ENCODE assay signal across 16 mouse cellular contexts in the genomic region with DNA sequence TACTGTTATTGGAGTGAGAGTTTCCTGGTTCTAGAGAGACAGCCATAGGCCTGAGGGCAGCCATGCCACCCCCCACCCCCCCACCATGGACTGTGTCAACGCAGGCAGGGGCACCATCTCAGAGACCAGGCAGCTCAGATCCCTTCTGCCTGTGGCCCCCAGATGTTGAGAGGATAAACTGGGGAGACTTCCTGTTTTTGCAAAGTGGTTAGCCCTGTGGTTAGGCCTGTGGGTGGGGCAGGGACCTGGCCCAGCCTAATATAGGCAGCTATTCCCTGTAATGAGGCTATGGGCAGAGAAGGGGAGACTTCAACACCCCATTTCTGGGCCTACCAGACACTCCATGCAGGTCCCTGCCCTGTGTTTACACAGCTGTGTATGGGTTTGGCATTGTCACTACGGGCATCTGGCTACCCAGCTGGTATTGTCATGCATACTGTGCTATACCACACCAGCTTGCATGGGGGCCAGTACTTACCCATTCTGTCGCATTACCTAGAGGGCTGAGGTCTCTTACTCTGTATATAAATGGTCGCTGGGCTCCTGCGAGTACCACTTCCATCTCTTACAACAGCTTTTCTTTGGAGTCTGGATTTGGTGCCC. TPM values are rescaled to one million over a fixed set of nuclear protein-coding genes. Genes with fewer than 3 reads are reported as not detected.
A peak's percentile ranks its signal among the peaks of the same experiment; 100 is the strongest.
DNase-seq lines count a peak whose midpoint lies in the region; ATAC-seq and TF ChIP-seq lines count a peak whose summit lies in the region.
"Not testable (repeated sequence)": the region's sequence is repeated elsewhere in the genome, so short reads cannot be mapped to it uniquely, and the experiment has no call there.
"Had no signal": no experiment of that assay in that cellular context is flagged by ENCODE, and none has a peak within 500 bp of the region (broad histone marks: within the 10 kb centered on the region; RNA-seq: fewer than 3 reads in every experiment).

No protein-coding gene starts in this region.

- not testable (repeated sequence) for H3K36me3 ChIP-seq in embryonic facial prominence, embryonic 12.5 days; hindbrain, embryonic 12.5 days; liver, embryonic 11.5 days (ENCODE audit: control insufficient read depth, insufficient read depth, low read length); midbrain, postnatal 0 days (ENCODE audit: insufficient read depth, low read length)

- not testable (repeated sequence) for H3K4me2 ChIP-seq in embryonic facial prominence, embryonic 12.5 days (replicated peaks); hindbrain, embryonic 12.5 days (replicated peaks); liver, embryonic 11.5 days; midbrain, postnatal 0 days (ENCODE audit: low read depth, low read length, poor library complexity, severe bottlenecking)

- ATAC-seq in CD4-positive, CD25-positive, alpha-beta regulatory T cell, adult 4 months: peak; percentile 86
- 0 out of 2 replicates have a peak, but pooled peaks have one; percentile 60 for ATAC-seq in embryonic facial prominence, embryonic 12.5 days (ENCODE audit: insufficient number of reproducible peaks, insufficient read depth, low FRiP score, low TSS enrichment)
- 0 out of 2 replicates have a peak, but pooled peaks have one; percentile 35 for ATAC-seq in hindbrain, embryonic 12.5 days (ENCODE audit: low FRiP score)
- ATAC-seq in liver, embryonic 11.5 days (replicated peaks; ENCODE audit: low FRiP score): peak; percentile 79
- ATAC-seq in midbrain, postnatal 0 days (ENCODE audit: low FRiP score): 0 out of 2 replicates have a peak, but pooled peaks have one; percentile 34

- 73% methylated on average over 5 of the region's 5 CpGs for WGBS in embryonic facial prominence, embryonic 12.5 days
- 77% methylated on average over 5 of the region's 5 CpGs for WGBS in hindbrain, embryonic 12.5 days
- 64% methylated on average over 4 of the region's 5 CpGs for WGBS in liver, embryonic 11.5 days
- WGBS in midbrain, postnatal 0 days: 85% methylated on average over 3 of the region's 5 CpGs

- not testable (repeated sequence) for H3K27ac ChIP-seq in embryonic facial prominence, embryonic 12.5 days; hindbrain, embryonic 12.5 days; liver, embryonic 11.5 days (ENCODE audit: low read depth, low read length); midbrain, postnatal 0 days (ENCODE audit: low read depth, low read length)

- not testable (repeated sequence) for H3K9me3 ChIP-seq in embryonic facial prominence, embryonic 12.5 days; hindbrain, embryonic 12.5 days (replicated peaks); liver, embryonic 11.5 days (ENCODE audit: control insufficient read depth, low read length); midbrain, postnatal 0 days (ENCODE audit: low read length)

- not testable (repeated sequence) for TF ChIP-seq CTCF in midbrain, postnatal 0 days (IDR thresholded peaks at IDR 0.05)

- not testable (repeated sequence) for H3K27me3 ChIP-seq in embryonic facial prominence, embryonic 12.5 days; hindbrain, embryonic 12.5 days; liver, embryonic 11.5 days (replicated peaks; ENCODE audit: control insufficient read depth, insufficient read depth, low read length); midbrain, postnatal 0 days (ENCODE audit: insufficient read depth, low read length)

- not testable (repeated sequence) for H3K4me1 ChIP-seq in embryonic facial prominence, embryonic 12.5 days; hindbrain, embryonic 12.5 days; liver, embryonic 11.5 days (replicated peaks; ENCODE audit: control insufficient read depth, insufficient read depth, low read length); midbrain, postnatal 0 days (ENCODE audit: insufficient read depth, low read length)

- H3K9ac ChIP-seq in embryonic facial prominence, embryonic 12.5 days; hindbrain, embryonic 12.5 days; liver, embryonic 11.5 days (ENCODE audit: low read depth, low read length); midbrain, postnatal 0 days (replicated peaks; ENCODE audit: low read length, poor library complexity, severe bottlenecking): not testable (repeated sequence)

- DNase-seq in liver, embryonic 11.5 days (ENCODE audit: low spot score); midbrain, postnatal 0 days (ENCODE audit: low spot score): not testable (repeated sequence)
- DNase-seq in lung, postnatal 25 days (ENCODE audit: low spot score): peak; percentile 40
- DNase-seq in spleen, adult 18-20 months: peak; percentile 26 to 40
- peak; percentile 49 for DNase-seq in thymus, postnatal 14 days

- not testable (repeated sequence) for H3K4me3 ChIP-seq in embryonic facial prominence, embryonic 12.5 days; hindbrain, embryonic 12.5 days; liver, embryonic 11.5 days (ENCODE audit: low read depth, low read length); midbrain, postnatal 0 days (ENCODE audit: low read depth, low read length)

RNA-seq across cellular contexts. Expression of gene Riox2, which starts 12.2 kb away (rescaled TPM):
- 100 to 1,000 TPM in 1 of 2 experiments, 10 to 100 TPM in 1; 85.6 to 101 TPM for polyA plus RNA-seq in CD4-positive, CD25-positive, alpha-beta regulatory T cell, adult 4 months (2017; shearing (Covaris generic))
- polyA plus RNA-seq in embryonic facial prominence, embryonic 12.5 days (2016; fragmentation: Nextera tagmentation; extraction: Ambion mirVana): 33.4 and 35.8 TPM in 2 replicates
- 19.9 and 21.6 TPM in 2 replicates for polyA plus RNA-seq in hindbrain, embryonic 12.5 days (2016; fragmentation: Nextera tagmentation; extraction: Ambion mirVana)
- polyA plus RNA-seq in liver, embryonic 11.5 days (2014; fragmentation: Nextera tagmentation; extraction: Ambion mirVana): 39.4 and 44.6 TPM in 2 replicates
- total RNA-seq in midbrain, postnatal 0 days (2014; rRNA removed): 5.1 and 8.6 TPM in 2 replicates
- 11.1 and 11.2 TPM in 2 replicates for polyA plus RNA-seq in midbrain, postnatal 0 days (2015; fragmentation: Nextera tagmentation; extraction: Ambion mirVana)

RNA-seq across cellular contexts. Expression of gene Gabrr3, which starts 52.2 kb away (rescaled TPM):
- not detected for polyA plus RNA-seq in CD4-positive, CD25-positive, alpha-beta regulatory T cell, adult 4 months (2017; shearing (Covaris generic))
- polyA plus RNA-seq in embryonic facial prominence, embryonic 12.5 days (2016; fragmentation: Nextera tagmentation; extraction: Ambion mirVana): 0.12 TPM in 1 of 2 replicates, not detected in the other
- polyA plus RNA-seq in hindbrain, embryonic 12.5 days (2016; fragmentation: Nextera tagmentation; extraction: Ambion mirVana): 0.08 and 0.10 TPM in 2 replicates
- polyA plus RNA-seq in liver, embryonic 11.5 days (2014; fragmentation: Nextera tagmentation; extraction: Ambion mirVana): not detected in 2 replicates
- total RNA-seq in midbrain, postnatal 0 days (2014; rRNA removed): 0.14 and 0.16 TPM in 2 replicates
- not detected in 2 replicates for polyA plus RNA-seq in midbrain, postnatal 0 days (2015; fragmentation: Nextera tagmentation; extraction: Ambion mirVana)
- total RNA-seq: adrenal gland, postnatal 10 days; CH12.LX; gastrocnemius, postnatal 36 days; heart, postnatal 36 days had no signal
- polyA plus RNA-seq: heart, embryonic 11.5 days; kidney, embryonic 14.5 days; limb, embryonic 15.5 days; neural tube, embryonic 12.5 days had no signal

Comparison
In these comparisons a context has a peak if more than half of its experiments do, and no peak if none do; other contexts are left out.
1. ATAC-seq: peak in every context shown above with its lines; median percentile 86 in CD4-positive, CD25-positive, alpha-beta regulatory T cell, adult 4 months; 79 in liver, embryonic 11.5 days; 60 in embryonic facial prominence, embryonic 12.5 days; 35 in hindbrain, embryonic 12.5 days; 34 in midbrain, postnatal 0 days.